Comparison of ENCODE assay signal across 11 mouse cellular contexts in genomic region chr17:56511707-56512090, GRCm38 (mm10). TPM values are rescaled to one million over a fixed set of nuclear protein-coding genes. Genes with fewer than 3 reads are reported as not detected.
DNase-seq lines count a peak whose midpoint lies in the region; ATAC-seq lines count a peak whose summit lies in the region.
"Had no signal": no experiment of that assay in that cellular context is flagged by ENCODE, and none has a peak within 500 bp of the region (broad histone marks: within the 10 kb centered on the region; RNA-seq: fewer than 3 reads in every experiment).

No protein-coding gene starts in this region.

- DNase-seq in heart, adult 8-10 months (ENCODE audit: low spot score): no peak
- peak; percentile 19 for DNase-seq in embryonic facial prominence, embryonic 10.5 days (ENCODE audit: low spot score)
- no peak for DNase-seq in adrenal gland, postnatal 10 days
- DNase-seq in left cerebral cortex, postnatal 10 days (ENCODE audit: extremely low spot score in 1 of 2, low spot score in 2 of 2): no peak
- DNase-seq: adrenal gland, postnatal 36 days had no signal

- 13% methylated on average over 24 of the region's 29 CpGs for WGBS in heart, embryonic 14.5 days
- WGBS in embryonic facial prominence, embryonic 10.5 days: 25% methylated on average over 29 of the region's 29 CpGs
- WGBS in hindbrain, embryonic 12.5 days: 20% methylated on average over 29 of the region's 29 CpGs
- 27% methylated on average over 29 of the region's 29 CpGs for WGBS in midbrain, embryonic 12.5 days

- intact Hi-C loops in left cerebral cortex, postnatal 10 days (cut with DNase I): no loop called here

- H3K36me3 ChIP-seq in heart, embryonic 14.5 days (ENCODE audit: control insufficient read depth, insufficient read depth, low read length): no peaks in the 10 kb centered on the region
- no peaks in the 10 kb centered on the region for H3K36me3 ChIP-seq in embryonic facial prominence, embryonic 10.5 days (replicated peaks)
- no peaks in the 10 kb centered on the region for H3K36me3 ChIP-seq in hindbrain, embryonic 12.5 days
- no peaks in the 10 kb centered on the region for H3K36me3 ChIP-seq in midbrain, embryonic 12.5 days

- peak overlapping the region in 1 of 2 experiments; percentile 29; a peak in 1 of 4 replicates for H3K4me3 ChIP-seq in heart, embryonic 14.5 days (ENCODE audit: control insufficient read depth in 1 of 2, insufficient read depth in 1 of 2, low read depth in 1 of 2, low read length in 2 of 2)
- H3K4me3 ChIP-seq in embryonic facial prominence, embryonic 10.5 days: peak overlapping the region; percentile 46
- H3K4me3 ChIP-seq in hindbrain, embryonic 12.5 days: peak overlapping the region; percentile 27
- H3K4me3 ChIP-seq in midbrain, embryonic 12.5 days: peak overlapping the region; percentile 24
- H3K4me3 ChIP-seq: heart, adult 2 months had no signal

- H3K27me3 ChIP-seq in heart, embryonic 14.5 days (ENCODE audit: control insufficient read depth, insufficient read depth, low read length): peaks cover 75% of the 10 kb centered on the region
- peaks cover 88% of the 10 kb centered on the region for H3K27me3 ChIP-seq in embryonic facial prominence, embryonic 10.5 days (replicated peaks; ENCODE audit: low read depth, poor library complexity, severe bottlenecking)
- H3K27me3 ChIP-seq in hindbrain, embryonic 12.5 days: peaks cover 62% of the 10 kb centered on the region
- peaks cover 61% of the 10 kb centered on the region for H3K27me3 ChIP-seq in midbrain, embryonic 12.5 days

- H3K9ac ChIP-seq in heart, embryonic 14.5 days (ENCODE audit: low read length): no peak overlapping the region
- H3K9ac ChIP-seq in hindbrain, embryonic 12.5 days: no peak overlapping the region
- peak overlapping the region; percentile 17; the same call in 1 of the 2 replicates for H3K9ac ChIP-seq in midbrain, embryonic 12.5 days (replicated peaks)

- no peak overlapping the region for H3K27ac ChIP-seq in heart, embryonic 14.5 days (replicated peaks in 1 of 2; ENCODE audit: control insufficient read depth in 1 of 2, insufficient read depth in 1 of 2, low read depth in 2 of 2, low read length in 2 of 2)
- 0 out of 2 replicates have a peak overlapping the region, but pooled peaks have one; percentile 32 for H3K27ac ChIP-seq in embryonic facial prominence, embryonic 10.5 days (replicated peaks)
- H3K27ac ChIP-seq in hindbrain, embryonic 12.5 days: no peak overlapping the region
- H3K27ac ChIP-seq in midbrain, embryonic 12.5 days (replicated peaks): no peak overlapping the region
- H3K27ac ChIP-seq: heart, adult 2 months had no signal

- H3K9me3 ChIP-seq in heart, embryonic 14.5 days (ENCODE audit: control insufficient read depth, low read length): peaks cover 10% of the 10 kb centered on the region; the same call in 1 of the 2 replicates
- H3K9me3 ChIP-seq in embryonic facial prominence, embryonic 10.5 days: peaks cover 8% of the 10 kb centered on the region
- no peaks in the 10 kb centered on the region for H3K9me3 ChIP-seq in hindbrain, embryonic 12.5 days (replicated peaks)
- H3K9me3 ChIP-seq in midbrain, embryonic 12.5 days: no peaks in the 10 kb centered on the region

- no peak for ATAC-seq in heart, embryonic 14.5 days (ENCODE audit: insufficient number of reproducible peaks, insufficient read depth, low FRiP score, low read depth)
- ATAC-seq in hindbrain, embryonic 12.5 days (ENCODE audit: low FRiP score): no peak
- ATAC-seq in midbrain, embryonic 12.5 days (ENCODE audit: low FRiP score, low read depth): no peak
- ATAC-seq in megakaryocyte progenitor cell, adult 5-6 weeks (replicated peaks; ENCODE audit: poor library complexity): no peak

- H3K4me2 ChIP-seq in heart, embryonic 14.5 days (ENCODE audit: low read length): peak overlapping the region; percentile 53
- H3K4me2 ChIP-seq in hindbrain, embryonic 12.5 days (replicated peaks): peak overlapping the region; percentile 43
- H3K4me2 ChIP-seq in midbrain, embryonic 12.5 days (replicated peaks): peak overlapping the region; percentile 34

- peaks cover 2 to 7% of the 10 kb centered on the region in 2 experiments; a peak in 2 of 4 replicates for H3K4me1 ChIP-seq in heart, embryonic 14.5 days (ENCODE audit: control insufficient read depth in 2 of 2, insufficient read depth in 2 of 2, low read length in 2 of 2)
- peaks cover 59% of the 10 kb centered on the region for H3K4me1 ChIP-seq in embryonic facial prominence, embryonic 10.5 days
- peaks cover 50% of the 10 kb centered on the region for H3K4me1 ChIP-seq in hindbrain, embryonic 12.5 days
- peaks cover 60% of the 10 kb centered on the region for H3K4me1 ChIP-seq in midbrain, embryonic 12.5 days

RNA-seq across cellular contexts. Expression of gene Znrf4, which starts 0.5 kb away (rescaled TPM):
- polyA plus RNA-seq in heart, embryonic 14.5 days (2014; fragmentation: Nextera tagmentation; extraction: Ambion mirVana): not detected in 2 replicates
- not detected for total RNA-seq in heart, adult 8-10 months (2022)
- not detected in 2 replicates for polyA plus RNA-seq in embryonic facial prominence, embryonic 10.5 days (2016; fragmentation: Nextera tagmentation; extraction: Ambion mirVana)
- not detected in 2 replicates for polyA plus RNA-seq in hindbrain, embryonic 12.5 days (2016; fragmentation: Nextera tagmentation; extraction: Ambion mirVana)
- not detected in 2 replicates for polyA plus RNA-seq in midbrain, embryonic 12.5 days (2016; fragmentation: Nextera tagmentation; extraction: Ambion mirVana)
- not detected in 2 replicates for total RNA-seq in megakaryocyte progenitor cell, adult 5-6 weeks (2015)
- not detected in 2 replicates for total RNA-seq in megakaryocyte progenitor cell, adult 5-6 weeks (2017)
- total RNA-seq in adrenal gland, postnatal 10 days (2021): not detected
- not detected for total RNA-seq in left cerebral cortex, postnatal 10 days (2021)
- total RNA-seq: adrenal gland, postnatal 36 days; heart, adult 2 months; left cerebral cortex, postnatal 36 days had no signal

RNA-seq across cellular contexts. Expression of gene Ptprs, which starts 35.4 kb away (rescaled TPM):
- polyA plus RNA-seq in heart, embryonic 14.5 days (2014; fragmentation: Nextera tagmentation; extraction: Ambion mirVana): 51.4 and 60.1 TPM in 2 replicates
- 10 to 100 TPM; 54.3 to 66.4 (median 60.0) TPM for total RNA-seq in heart, adult 8-10 months (2022)
- 85.0 and 86.4 TPM in 2 replicates for polyA plus RNA-seq in embryonic facial prominence, embryonic 10.5 days (2016; fragmentation: Nextera tagmentation; extraction: Ambion mirVana)
- polyA plus RNA-seq in hindbrain, embryonic 12.5 days (2016; fragmentation: Nextera tagmentation; extraction: Ambion mirVana): 316 and 326 TPM in 2 replicates
- 290 and 332 TPM in 2 replicates for polyA plus RNA-seq in midbrain, embryonic 12.5 days (2016; fragmentation: Nextera tagmentation; extraction: Ambion mirVana)
- 35.9 and 39.7 TPM in 2 replicates for total RNA-seq in megakaryocyte progenitor cell, adult 5-6 weeks (2015)
- total RNA-seq in megakaryocyte progenitor cell, adult 5-6 weeks (2017): 35.3 and 38.5 TPM in 2 replicates
- total RNA-seq in adrenal gland, postnatal 10 days (2021): 100 to 1,000 TPM in 1 of 2 experiments, 10 to 100 TPM in 1; 77.1 to 106 TPM
- total RNA-seq in left cerebral cortex, postnatal 10 days (2021): 100 to 1,000 TPM; 667 to 674 TPM

RNA-seq across cellular contexts. Expression of gene Gm20219, which starts 42.5 kb away (rescaled TPM):
- polyA plus RNA-seq in heart, embryonic 14.5 days (2014; fragmentation: Nextera tagmentation; extraction: Ambion mirVana): 0.16 and 0.58 TPM in 2 replicates
- total RNA-seq in heart, adult 8-10 months (2022): under 1 TPM in 3 of 4 experiments, not detected in 1; 0.20 to 0.28 (median 0.22) TPM
- 0.96 and 1.2 TPM in 2 replicates for polyA plus RNA-seq in embryonic facial prominence, embryonic 10.5 days (2016; fragmentation: Nextera tagmentation; extraction: Ambion mirVana)
- 1.8 and 2.0 TPM in 2 replicates for polyA plus RNA-seq in hindbrain, embryonic 12.5 days (2016; fragmentation: Nextera tagmentation; extraction: Ambion mirVana)
- 1.6 and 1.9 TPM in 2 replicates for polyA plus RNA-seq in midbrain, embryonic 12.5 days (2016; fragmentation: Nextera tagmentation; extraction: Ambion mirVana)
- total RNA-seq in megakaryocyte progenitor cell, adult 5-6 weeks (2015): 0.25 and 1.6 TPM in 2 replicates
- total RNA-seq in megakaryocyte progenitor cell, adult 5-6 weeks (2017): 0.10 TPM in 1 of 2 replicates, not detected in the other
- under 1 TPM; 0.69 to 0.70 TPM for total RNA-seq in adrenal gland, postnatal 10 days (2021)
- total RNA-seq in left cerebral cortex, postnatal 10 days (2021): 1 to 10 TPM in 1 of 2 experiments, under 1 TPM in 1; 0.54 to 1.3 TPM

Comparison
In these comparisons a context has a peak if more than half of its experiments do, and no peak if none do; other contexts are left out.
1. RNA of gene Ptprs, which starts 35.4 kb away (total RNA-seq): 667 to 674 TPM in left cerebral cortex, postnatal 10 days; 77.1 to 106 TPM in adrenal gland, postnatal 10 days, 54.3 to 66.4 TPM in heart, adult 8-10 months and 35.3 to 39.7 TPM in megakaryocyte progenitor cell, adult 5-6 weeks; every median in the first group is over 4 times any median in the second.
2. Peak in every context shown above with its lines, with median percentiles within 50 percentile points of each other: H3K4me2 ChIP-seq.